Mouse (Mus musculus): ENCODE results near the gene Rnls. TPM values are rescaled to one million over a fixed set of nuclear protein-coding genes. Genes with fewer than 3 reads are reported as not detected.

The Rnls gene
- polyA plus RNA-seq, 1 experiment from 2014 or later: 7.5 TPM

DNA sequence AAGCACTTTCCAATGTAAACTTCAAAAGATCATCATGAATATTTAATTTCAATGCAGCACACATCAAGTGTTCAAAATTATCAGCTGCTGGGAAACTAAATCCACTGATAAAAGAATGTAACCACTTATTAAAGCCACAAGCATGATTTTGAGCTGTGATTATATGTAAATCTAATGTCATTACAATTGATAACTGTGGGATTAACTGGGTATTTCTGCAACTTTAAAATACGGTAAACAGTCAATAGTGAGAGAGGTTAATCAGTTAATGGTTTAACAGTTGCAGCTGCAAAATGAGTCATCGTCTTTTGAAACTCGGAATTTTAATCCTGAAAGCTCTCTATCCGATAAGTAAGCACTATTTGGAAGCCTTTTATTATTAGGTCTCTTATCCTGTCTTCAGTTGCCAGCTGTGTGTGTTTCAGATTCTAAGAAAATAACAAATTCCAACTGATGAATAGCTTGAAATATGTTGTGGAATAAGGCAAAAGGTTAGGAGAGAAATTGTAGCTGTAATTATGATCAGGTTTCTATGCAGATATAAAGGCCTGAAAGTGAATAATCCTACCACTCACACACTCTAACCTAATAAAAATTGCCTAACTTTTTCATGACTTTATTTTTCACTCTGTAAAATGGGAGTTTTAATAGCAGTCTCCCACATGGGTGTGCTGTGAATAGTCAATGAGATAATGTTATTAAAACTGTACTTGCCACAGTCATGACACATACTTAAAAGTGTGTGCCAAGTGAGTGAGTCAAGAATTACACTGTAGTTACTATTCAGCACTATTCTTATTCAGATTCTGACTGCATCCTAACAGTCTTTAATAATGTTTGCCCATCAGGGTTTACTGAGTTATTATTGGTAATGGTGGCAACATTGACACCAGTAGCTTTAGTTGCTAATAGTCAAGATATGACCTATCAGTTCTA lies 65.1 kb downstream of the Rnls start:
- Histone ChIP-seq H3K9ac (ENCODE audit: low read length) (no peak overlapping the region), H3K9me3 (ENCODE audit: control insufficient read depth, low read length) (no peaks in the 10 kb centered on the region), H3K4me3 (ENCODE audit: low read depth, low read length) (no peak overlapping the region), H3K27ac (ENCODE audit: low read depth, low read length) (no peak overlapping the region), H3K27me3 (ENCODE audit: control insufficient read depth, insufficient read depth, low read length) (no peaks in the 10 kb centered on the region), H3K4me2 (no peak overlapping the region), H3K36me3 (ENCODE audit: control insufficient read depth, insufficient read depth, low read length) (no peaks in the 10 kb centered on the region), H3K4me1 (ENCODE audit: control insufficient read depth, insufficient read depth, low read length) (no peaks in the 10 kb centered on the region)
- DNase-seq (ENCODE audit: low spot score, missing footprints) (no peak), ATAC-seq (ENCODE audit: low FRiP score) (no peak)
- 42% methylated on average over 4 of the region's 4 CpGs for WGBS

DNA sequence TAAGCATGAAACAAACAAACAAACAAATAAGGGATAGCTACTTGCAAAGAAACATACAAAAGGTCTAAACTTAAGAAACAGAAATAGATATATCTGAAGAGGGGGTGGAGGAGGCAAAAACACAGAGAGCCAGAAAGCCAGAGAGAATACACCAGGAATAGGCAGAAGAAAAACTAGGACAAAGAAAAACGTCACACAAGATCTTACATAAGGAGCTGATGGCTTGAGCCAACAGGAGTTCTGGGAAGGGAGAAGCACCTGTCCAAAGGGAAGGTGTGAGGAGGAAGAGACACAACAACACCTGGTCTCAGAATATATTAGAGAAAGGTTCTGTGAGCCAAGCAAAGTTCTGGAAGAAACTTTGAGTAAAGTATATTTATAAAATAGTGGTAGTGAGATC lies 73.3 kb downstream of the Rnls start:
- Histone ChIP-seq H3K9ac (ENCODE audit: low read length) (no peak overlapping the region), H3K27me3 (ENCODE audit: control insufficient read depth, insufficient read depth, low read length) (no peaks in the 10 kb centered on the region), H3K9me3 (ENCODE audit: control insufficient read depth, low read length) (no peaks in the 10 kb centered on the region), H3K36me3 (ENCODE audit: control insufficient read depth, insufficient read depth, low read length) (no peaks in the 10 kb centered on the region), H3K4me3 (ENCODE audit: low read depth, low read length) (no peak overlapping the region), H3K27ac (ENCODE audit: low read depth, low read length) (no peak overlapping the region), H3K4me1 (ENCODE audit: control insufficient read depth, insufficient read depth, low read length) (no peaks in the 10 kb centered on the region), H3K4me2 (no peak overlapping the region)
- ATAC-seq (ENCODE audit: low FRiP score): no peak
- 43% methylated on average over 1 of the region's 1 CpGs for WGBS
- no peak for DNase-seq (ENCODE audit: low spot score, missing footprints)

DNA sequence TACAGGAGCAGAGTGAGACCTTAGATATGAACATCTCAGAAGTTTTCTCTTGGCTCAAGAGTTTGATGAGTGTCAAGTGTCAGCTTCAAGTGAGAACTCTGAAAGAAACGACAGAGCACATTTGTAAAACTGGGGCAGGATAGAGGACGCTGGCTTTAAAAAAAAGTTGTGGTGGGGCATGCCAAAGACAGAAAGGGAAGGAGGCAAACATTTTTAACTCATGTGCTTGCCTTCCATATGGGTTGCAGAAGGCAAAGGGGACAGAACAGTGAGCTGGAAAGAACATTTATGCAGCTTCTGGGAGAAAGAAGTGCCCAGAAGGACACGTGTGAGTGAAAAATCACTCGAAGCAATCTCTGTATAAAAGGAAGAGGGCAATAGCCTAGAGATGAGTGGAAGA lies 75.0 kb downstream of the Rnls start:
- H3K27ac ChIP-seq (ENCODE audit: low read depth, low read length): no peak overlapping the region
- no peak for ATAC-seq (ENCODE audit: low FRiP score)
- WGBS: 78% methylated on average over 4 of the region's 4 CpGs

DNA sequence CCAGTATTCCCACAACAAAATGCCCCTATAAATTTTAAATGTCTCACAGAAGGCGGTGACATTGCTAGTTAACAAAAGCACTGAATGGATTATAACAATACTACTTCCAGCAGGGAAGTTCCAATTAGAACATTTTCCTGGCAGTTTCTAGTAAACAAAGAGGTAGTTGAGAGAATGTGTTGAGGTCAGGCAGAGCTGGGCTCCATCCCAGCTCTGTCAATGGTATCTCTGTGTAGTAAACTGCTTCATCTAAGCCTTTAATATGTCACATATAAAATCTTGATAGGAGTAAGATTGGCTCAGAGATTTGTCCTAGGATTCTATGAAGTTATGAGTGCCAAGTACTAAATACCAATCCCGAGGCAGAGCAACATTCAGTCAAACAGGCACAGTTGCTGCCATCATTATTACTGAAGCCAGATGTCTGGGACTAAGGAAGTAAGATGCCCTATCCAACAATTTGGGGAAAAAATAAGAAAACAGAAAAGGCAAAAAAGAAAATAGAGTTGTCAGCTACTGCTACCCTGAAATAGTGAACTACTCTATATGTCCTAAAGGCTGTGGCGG lies 92.3 kb downstream of the Rnls start:
- WGBS: 84% methylated on average over 3 of the region's 3 CpGs
- Histone ChIP-seq H3K9me3 (ENCODE audit: control insufficient read depth, low read length) (no peaks in the 10 kb centered on the region), H3K4me2 (no peak overlapping the region), H3K36me3 (ENCODE audit: control insufficient read depth, insufficient read depth, low read length) (no peaks in the 10 kb centered on the region), H3K27me3 (ENCODE audit: control insufficient read depth, insufficient read depth, low read length) (no peaks in the 10 kb centered on the region), H3K4me3 (ENCODE audit: low read depth, low read length) (no peak overlapping the region), H3K9ac (ENCODE audit: low read length) (no peak overlapping the region), H3K27ac (ENCODE audit: low read depth, low read length) (no peak overlapping the region), H3K4me1 (ENCODE audit: control insufficient read depth, insufficient read depth, low read length) (no peaks in the 10 kb centered on the region)
- ATAC-seq (ENCODE audit: low FRiP score): no peak
- no peak for DNase-seq (ENCODE audit: low spot score, missing footprints)

More for the DNA sequence above, 75.0 kb downstream of the Rnls start:
- H3K4me1 ChIP-seq (ENCODE audit: control insufficient read depth, insufficient read depth, low read length): no peaks in the 10 kb centered on the region
- H3K9me3 ChIP-seq (ENCODE audit: control insufficient read depth, low read length): no peaks in the 10 kb centered on the region
- H3K9ac ChIP-seq (ENCODE audit: low read length): no peak overlapping the region
- H3K4me2 ChIP-seq: no peak overlapping the region
- H3K4me3 ChIP-seq (ENCODE audit: low read depth, low read length): no peak overlapping the region
- no peaks in the 10 kb centered on the region for H3K36me3 ChIP-seq (ENCODE audit: control insufficient read depth, insufficient read depth, low read length)
- H3K27me3 ChIP-seq (ENCODE audit: control insufficient read depth, insufficient read depth, low read length): no peaks in the 10 kb centered on the region
- no peak for DNase-seq (ENCODE audit: low spot score, missing footprints)

DNA sequence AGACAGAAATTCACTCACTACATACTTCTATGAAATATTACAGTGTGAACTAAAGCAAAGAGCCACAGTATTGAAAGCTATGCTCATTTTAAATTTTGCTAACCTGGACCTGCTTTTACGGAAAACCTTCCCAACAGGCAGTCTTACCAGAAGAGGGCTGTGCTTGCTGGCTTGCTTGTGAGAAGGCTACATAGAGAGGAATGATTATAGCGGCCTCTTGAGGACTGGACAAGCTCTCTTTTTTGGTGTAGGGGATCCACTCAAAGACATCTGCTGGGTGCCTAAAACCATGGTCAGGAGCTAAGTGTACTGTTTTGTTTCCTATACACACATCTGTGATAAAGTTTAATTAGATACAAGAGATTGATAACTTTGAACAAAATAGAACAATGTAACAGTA lies 95.8 kb downstream of the Rnls start:
- Histone ChIP-seq H3K36me3 (ENCODE audit: control insufficient read depth, insufficient read depth, low read length) (no peaks in the 10 kb centered on the region), H3K27ac (ENCODE audit: low read depth, low read length) (no peak overlapping the region), H3K9me3 (ENCODE audit: control insufficient read depth, low read length) (no peaks in the 10 kb centered on the region), H3K4me3 (ENCODE audit: low read depth, low read length) (no peak overlapping the region), H3K4me1 (ENCODE audit: control insufficient read depth, insufficient read depth, low read length) (no peaks in the 10 kb centered on the region), H3K4me2 (no peak overlapping the region), H3K27me3 (ENCODE audit: control insufficient read depth, insufficient read depth, low read length) (no peaks in the 10 kb centered on the region), H3K9ac (ENCODE audit: low read length) (no peak overlapping the region)
- WGBS: 44% methylated on average over 2 of the region's 2 CpGs
- ATAC-seq (ENCODE audit: low FRiP score): no peak
- DNase-seq (ENCODE audit: low spot score, missing footprints): no peak

DNA sequence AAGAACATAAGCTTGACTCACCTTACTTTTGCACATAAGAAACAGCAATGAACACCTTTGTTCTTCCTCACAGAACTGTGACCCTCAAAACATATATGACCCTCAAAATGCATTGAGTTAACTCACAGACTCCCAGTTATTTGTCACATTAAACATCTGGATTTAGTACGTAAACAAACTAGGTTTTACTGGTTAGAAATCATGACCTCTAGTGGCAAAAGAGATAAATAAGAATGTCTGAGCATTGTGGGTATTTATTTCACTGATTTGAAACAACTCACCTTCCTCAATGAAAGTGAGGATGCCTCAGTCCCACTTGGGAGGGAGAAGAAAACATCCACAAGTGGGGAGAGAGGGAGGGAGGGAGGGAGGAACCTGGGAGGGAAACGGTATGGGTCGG lies 109.1 kb downstream of the Rnls start:
- 67% methylated on average over 3 of the region's 3 CpGs for WGBS
- Histone ChIP-seq H3K9me3 (ENCODE audit: control insufficient read depth, low read length) (no peaks in the 10 kb centered on the region), H3K36me3 (ENCODE audit: control insufficient read depth, insufficient read depth, low read length) (no peaks in the 10 kb centered on the region), H3K27me3 (ENCODE audit: control insufficient read depth, insufficient read depth, low read length) (no peaks in the 10 kb centered on the region), H3K27ac (ENCODE audit: low read depth, low read length) (no peak overlapping the region), H3K4me3 (ENCODE audit: low read depth, low read length) (no peak overlapping the region), H3K9ac (ENCODE audit: low read length) (no peak overlapping the region), H3K4me1 (ENCODE audit: control insufficient read depth, insufficient read depth, low read length) (no peaks in the 10 kb centered on the region), H3K4me2 (no peak overlapping the region)
- DNase-seq (ENCODE audit: low spot score, missing footprints) (no peak), ATAC-seq (ENCODE audit: low FRiP score) (no peak)

DNA sequence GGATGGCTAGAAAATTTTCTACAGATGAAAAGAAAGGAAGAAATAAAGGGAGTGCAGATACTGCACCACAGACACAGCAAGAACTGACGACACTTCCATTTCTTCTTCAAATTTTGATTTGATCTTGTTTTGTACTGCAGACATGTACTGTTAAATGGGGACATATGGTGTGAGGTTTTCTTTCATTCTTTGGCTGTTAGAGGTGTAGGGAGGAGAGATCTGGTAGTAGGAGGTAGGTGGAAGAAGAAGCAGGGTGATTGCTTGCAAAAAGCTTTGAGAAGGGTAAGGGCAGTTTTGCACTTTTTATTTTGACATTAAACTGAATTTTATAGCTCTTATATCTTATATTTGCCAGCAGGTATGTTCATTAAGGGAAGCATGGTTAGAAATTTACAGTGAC lies 115.7 kb downstream of the Rnls start:
- WGBS: 95% methylated on average over 1 of the region's 1 CpGs

DNA sequence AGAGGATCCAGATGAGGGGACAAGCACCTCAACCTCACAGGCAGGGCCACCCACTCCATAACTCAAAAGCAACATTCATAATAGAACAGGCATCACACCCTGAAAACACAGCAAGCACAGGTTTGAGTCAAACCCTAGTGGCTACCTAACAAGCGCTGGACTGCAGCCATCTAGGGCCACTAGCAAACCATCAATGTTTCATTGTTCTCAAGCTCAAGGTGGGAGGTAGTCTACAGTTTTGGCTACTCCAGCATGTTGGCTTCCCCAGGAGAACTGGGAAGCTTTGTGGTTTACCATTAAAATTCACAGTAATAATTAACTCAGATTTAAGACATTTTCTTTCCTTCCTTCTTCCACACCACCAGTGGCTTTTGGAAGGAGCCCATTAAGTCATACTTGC lies 118.4 kb downstream of the Rnls start:
- Histone ChIP-seq H3K9me3 (ENCODE audit: control insufficient read depth, low read length) (no peaks in the 10 kb centered on the region), H3K27me3 (ENCODE audit: control insufficient read depth, insufficient read depth, low read length) (no peaks in the 10 kb centered on the region)

More for the DNA sequence above, 115.7 kb downstream of the Rnls start:
- no peak for DNase-seq (ENCODE audit: low spot score, missing footprints)
- ATAC-seq (ENCODE audit: low FRiP score): no peak
- Histone ChIP-seq H3K4me3 (ENCODE audit: low read depth, low read length) (no peak overlapping the region), H3K27me3 (ENCODE audit: control insufficient read depth, insufficient read depth, low read length) (no peaks in the 10 kb centered on the region), H3K36me3 (ENCODE audit: control insufficient read depth, insufficient read depth, low read length) (no peaks in the 10 kb centered on the region), H3K4me2 (no peak overlapping the region), H3K27ac (ENCODE audit: low read depth, low read length) (no peak overlapping the region), H3K4me1 (ENCODE audit: control insufficient read depth, insufficient read depth, low read length) (no peaks in the 10 kb centered on the region), H3K9me3 (ENCODE audit: control insufficient read depth, low read length) (no peaks in the 10 kb centered on the region), H3K9ac (ENCODE audit: low read length) (no peak overlapping the region)

DNA sequence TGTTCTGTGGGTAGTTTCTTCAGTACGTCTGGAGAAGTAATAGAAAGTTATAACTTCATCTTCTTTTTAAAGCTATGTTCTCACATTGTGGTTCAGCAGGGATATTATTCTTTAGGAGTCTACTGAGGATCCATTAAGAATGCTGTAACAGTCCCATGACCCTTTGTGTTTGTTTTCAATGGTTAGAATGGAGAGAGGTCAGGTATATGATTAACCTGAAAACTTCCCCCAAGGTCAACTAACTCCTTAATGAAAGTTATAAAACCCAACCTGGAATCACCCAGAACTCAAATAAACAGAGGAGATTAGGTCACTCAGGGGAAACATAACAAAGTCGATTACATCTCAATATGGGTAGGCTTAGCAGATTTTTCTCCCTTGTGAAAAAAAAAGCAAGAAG lies 120.5 kb downstream of the Rnls start:
- DNase-seq (ENCODE audit: low spot score, missing footprints) (no peak), ATAC-seq (ENCODE audit: low FRiP score) (no peak)
- no peaks in the 10 kb centered on the region for H3K4me1 ChIP-seq (ENCODE audit: control insufficient read depth, insufficient read depth, low read length)
- no peak overlapping the region for H3K27ac ChIP-seq (ENCODE audit: low read depth, low read length)
- H3K36me3 ChIP-seq (ENCODE audit: control insufficient read depth, insufficient read depth, low read length): no peaks in the 10 kb centered on the region
- 63% methylated on average over 2 of the region's 2 CpGs for WGBS
- H3K9me3 ChIP-seq (ENCODE audit: control insufficient read depth, low read length): no peaks in the 10 kb centered on the region
- no peaks in the 10 kb centered on the region for H3K27me3 ChIP-seq (ENCODE audit: control insufficient read depth, insufficient read depth, low read length)
- H3K9ac ChIP-seq (ENCODE audit: low read length): no peak overlapping the region
- no peak overlapping the region for H3K4me2 ChIP-seq
- H3K4me3 ChIP-seq (ENCODE audit: low read depth, low read length): no peak overlapping the region

More for the DNA sequence above, 118.4 kb downstream of the Rnls start:
- ATAC-seq (ENCODE audit: low FRiP score): no peak
- H3K4me2 ChIP-seq: no peak overlapping the region
- no peaks in the 10 kb centered on the region for H3K36me3 ChIP-seq (ENCODE audit: control insufficient read depth, insufficient read depth, low read length)
- DNase-seq (ENCODE audit: low spot score, missing footprints): no peak
- WGBS: 79% methylated on average over 1 of the region's 1 CpGs
- no peak overlapping the region for H3K9ac ChIP-seq (ENCODE audit: low read length)
- H3K27ac ChIP-seq (ENCODE audit: low read depth, low read length): no peak overlapping the region
- no peaks in the 10 kb centered on the region for H3K4me1 ChIP-seq (ENCODE audit: control insufficient read depth, insufficient read depth, low read length)
- no peak overlapping the region for H3K4me3 ChIP-seq (ENCODE audit: low read depth, low read length)
